In the genomic region with DNA sequence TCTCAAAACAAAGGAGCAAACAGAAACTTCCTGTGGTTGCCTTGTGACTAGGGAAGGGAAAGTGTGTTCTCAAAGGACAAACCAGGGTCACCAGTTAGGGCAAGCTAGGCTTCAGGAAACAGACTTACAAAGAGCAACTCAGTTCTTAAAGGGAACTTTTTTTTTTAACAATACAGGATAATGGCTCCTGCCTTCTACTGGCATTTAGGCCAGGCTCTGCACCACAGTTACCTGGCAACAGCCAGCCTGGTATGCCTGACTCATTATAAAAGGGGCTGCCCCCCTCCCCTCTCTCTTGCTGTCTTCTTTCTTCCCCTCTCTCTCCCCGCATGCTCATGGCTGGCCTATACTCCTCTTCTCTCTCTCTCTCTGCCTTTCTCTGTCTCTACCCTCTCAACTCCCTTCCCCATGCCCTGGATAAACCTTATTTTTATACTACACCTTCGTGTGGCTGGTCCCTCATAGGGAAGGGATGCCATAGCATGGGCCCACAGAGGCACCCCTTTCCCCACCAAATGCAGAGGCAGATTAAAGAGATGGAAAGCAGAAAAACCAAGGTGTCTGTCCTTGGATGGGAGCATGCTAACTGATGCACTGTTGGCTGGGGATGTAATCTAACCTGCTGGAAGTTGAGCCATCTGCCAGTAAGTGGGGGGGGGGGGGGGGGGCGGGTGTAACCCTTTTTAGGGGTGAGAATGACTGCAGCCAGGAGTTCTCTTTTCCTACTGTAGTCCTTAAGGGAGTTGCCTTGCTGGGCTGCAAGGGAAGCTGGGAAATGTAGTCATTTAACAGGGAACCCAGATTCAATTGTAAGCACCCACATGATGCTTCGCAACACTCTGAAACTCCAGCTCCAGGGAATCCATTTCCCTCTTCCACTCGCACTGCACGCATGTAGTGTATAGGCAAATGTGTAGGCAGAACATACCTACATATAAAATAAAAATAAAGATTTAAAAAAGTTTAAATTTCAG, we compare ENCODE assay signal across 10 mouse cellular contexts. TPM values are rescaled to one million over a fixed set of nuclear protein-coding genes. Genes with fewer than 3 reads are reported as not detected.
DNase-seq lines count a peak whose midpoint lies in the region; ATAC-seq and TF ChIP-seq lines count a peak whose summit lies in the region.
"Had no signal": no experiment of that assay in that cellular context is flagged by ENCODE, and none has a peak within 500 bp of the region (broad histone marks: within the 10 kb centered on the region; RNA-seq: fewer than 3 reads in every experiment).

No protein-coding gene starts in this region.

- H3K27me3 ChIP-seq in hindbrain, embryonic 11.5 days (ENCODE audit: control insufficient read depth, insufficient read depth, low read length), result no peaks in the 10 kb centered on the region
- H3K27me3 ChIP-seq in heart, embryonic 12.5 days (replicated peaks), result no peaks in the 10 kb centered on the region
- H3K27me3 ChIP-seq: lung, embryonic 15.5 days had no signal

- TF ChIP-seq POLR2A in bone marrow macrophage, adult 2 months (IDR thresholded peaks at IDR 0.05; ENCODE audit: borderline replicate concordance, low read depth, low read length), result no peak

- peak; percentile 17 for DNase-seq in kidney, adult 9 months
- DNase-seq in kidney, postnatal 10 days, result no peak
- peak; percentile 67 for DNase-seq in hindbrain, embryonic 11.5 days (ENCODE audit: low spot score)
- peak; percentile 44 for DNase-seq in neural tube, embryonic 10.5 days (ENCODE audit: extremely low spot score, low spot score)
- no peak for DNase-seq in ovary, postnatal 14 days (ENCODE audit: low spot score)
- no peak for DNase-seq in thymus, adult 18-20 months
- DNase-seq: gastrocnemius, postnatal 25 days had no signal

- H3K4me3 ChIP-seq in bone marrow macrophage, adult 2 months (ENCODE audit: insufficient read depth, low read length), result peak overlapping the region; percentile 28
- no peak overlapping the region for H3K4me3 ChIP-seq in hindbrain, embryonic 11.5 days (ENCODE audit: low read depth, low read length)
- no peak overlapping the region for H3K4me3 ChIP-seq in heart, embryonic 12.5 days
- H3K4me3 ChIP-seq: lung, embryonic 15.5 days had no signal

- H3K9me3 ChIP-seq in hindbrain, embryonic 11.5 days (ENCODE audit: control insufficient read depth, low read length), result no peaks in the 10 kb centered on the region
- H3K9me3 ChIP-seq in heart, embryonic 12.5 days (replicated peaks), result no peaks in the 10 kb centered on the region
- H3K9me3 ChIP-seq: lung, embryonic 15.5 days had no signal

- no peaks in the 10 kb centered on the region for H3K36me3 ChIP-seq in hindbrain, embryonic 11.5 days (ENCODE audit: control insufficient read depth, insufficient read depth, low read length)
- no peaks in the 10 kb centered on the region for H3K36me3 ChIP-seq in heart, embryonic 12.5 days
- H3K36me3 ChIP-seq: lung, embryonic 15.5 days had no signal

- no peak for TF ChIP-seq CTCF in bone marrow macrophage, adult 2 months (IDR thresholded peaks at IDR 0.05; ENCODE audit: low read depth, low read length)

- 0 out of 2 replicates have a peak overlapping the region, but pooled peaks have one; percentile 11 for H3K4me2 ChIP-seq in hindbrain, embryonic 11.5 days (replicated peaks; ENCODE audit: low read depth, low read length)
- H3K4me2 ChIP-seq in heart, embryonic 12.5 days, result no peak overlapping the region
- H3K4me2 ChIP-seq: lung, embryonic 15.5 days had no signal

- no peak overlapping the region for H3K9ac ChIP-seq in hindbrain, embryonic 11.5 days (ENCODE audit: low read depth, low read length)
- H3K9ac ChIP-seq in heart, embryonic 12.5 days, result no peak overlapping the region
- H3K9ac ChIP-seq: lung, embryonic 15.5 days had no signal

- H3K4me1 ChIP-seq in bone marrow macrophage, adult 2 months (ENCODE audit: control insufficient read depth, insufficient read depth, low read length), result peaks cover 48% of the 10 kb centered on the region
- H3K4me1 ChIP-seq in hindbrain, embryonic 11.5 days (replicated peaks; ENCODE audit: control insufficient read depth, insufficient read depth, low read length), result 0 out of 2 replicates have a peak, but pooled peaks cover 3% of the 10 kb centered on the region
- H3K4me1 ChIP-seq in heart, embryonic 12.5 days (replicated peaks), result 0 out of 2 replicates have a peak, but pooled peaks cover 5% of the 10 kb centered on the region

- WGBS in hindbrain, embryonic 11.5 days, result 21% methylated on average over 6 of the region's 6 CpGs
- 44% methylated on average over 6 of the region's 6 CpGs for WGBS in heart, embryonic 12.5 days

- peak overlapping the region; percentile 99 for H3K27ac ChIP-seq in bone marrow macrophage, adult 2 months (ENCODE audit: insufficient read depth, low read depth, low read length)
- peak overlapping the region; percentile 74 for H3K27ac ChIP-seq in hindbrain, embryonic 11.5 days (ENCODE audit: low read depth, low read length)
- H3K27ac ChIP-seq in heart, embryonic 12.5 days (ENCODE audit: poor library complexity, severe bottlenecking), result no peak overlapping the region
- H3K27ac ChIP-seq: lung, embryonic 15.5 days had no signal

- ATAC-seq in hindbrain, embryonic 11.5 days (ENCODE audit: low FRiP score), result peak; percentile 91
- no peak for ATAC-seq in heart, embryonic 12.5 days (ENCODE audit: insufficient number of reproducible peaks, low FRiP score)

RNA-seq across cellular contexts. Expression of gene Gm17387, which starts 3.8 kb away (rescaled TPM):
- polyA plus RNA-seq in bone marrow macrophage, adult 2 months (2012; ENCODE audit: insufficient read depth, insufficient read length, missing spikeins), result not detected in 2 replicates
- polyA plus RNA-seq in hindbrain, embryonic 11.5 days (2014; fragmentation: Nextera tagmentation; extraction: Ambion mirVana), result not detected in 2 replicates
- not detected in 2 replicates for polyA plus RNA-seq in heart, embryonic 12.5 days (2016; fragmentation: Nextera tagmentation; extraction: Ambion mirVana)
- polyA plus RNA-seq: lung, embryonic 15.5 days had no signal

RNA-seq across cellular contexts. Expression of gene Ifitm6, which starts 7.4 kb away (rescaled TPM):
- 31.9 and 45.4 TPM in 2 replicates for polyA plus RNA-seq in bone marrow macrophage, adult 2 months (2012; ENCODE audit: insufficient read depth, insufficient read length, missing spikeins)
- polyA plus RNA-seq in hindbrain, embryonic 11.5 days (2014; fragmentation: Nextera tagmentation; extraction: Ambion mirVana), result 0.24 TPM in 1 of 2 replicates, not detected in the other
- polyA plus RNA-seq in heart, embryonic 12.5 days (2016; fragmentation: Nextera tagmentation; extraction: Ambion mirVana), result not detected in 2 replicates

RNA-seq across cellular contexts. Expression of gene Ifitm3, which starts 14.6 kb away (rescaled TPM):
- polyA plus RNA-seq in bone marrow macrophage, adult 2 months (2012; ENCODE audit: insufficient read depth, insufficient read length, missing spikeins), result 1,636 and 1,773 TPM in 2 replicates
- 18.6 and 20.6 TPM in 2 replicates for polyA plus RNA-seq in hindbrain, embryonic 11.5 days (2014; fragmentation: Nextera tagmentation; extraction: Ambion mirVana)
- 41.8 and 41.9 TPM in 2 replicates for polyA plus RNA-seq in heart, embryonic 12.5 days (2016; fragmentation: Nextera tagmentation; extraction: Ambion mirVana)

RNA-seq across cellular contexts. Expression of gene B4galnt4, which starts 35.8 kb away (rescaled TPM):
- not detected in 2 replicates for polyA plus RNA-seq in bone marrow macrophage, adult 2 months (2012; ENCODE audit: insufficient read depth, insufficient read length, missing spikeins)
- 15.1 and 18.1 TPM in 2 replicates for polyA plus RNA-seq in hindbrain, embryonic 11.5 days (2014; fragmentation: Nextera tagmentation; extraction: Ambion mirVana)
- polyA plus RNA-seq in heart, embryonic 12.5 days (2016; fragmentation: Nextera tagmentation; extraction: Ambion mirVana), result 2.0 and 2.5 TPM in 2 replicates

RNA-seq across cellular contexts. Expression of gene Pkp3, which starts 52.9 kb away (rescaled TPM):
- polyA plus RNA-seq in bone marrow macrophage, adult 2 months (2012; ENCODE audit: insufficient read depth, insufficient read length, missing spikeins), result not detected in 2 replicates
- 2.0 and 2.6 TPM in 2 replicates for polyA plus RNA-seq in hindbrain, embryonic 11.5 days (2014; fragmentation: Nextera tagmentation; extraction: Ambion mirVana)
- polyA plus RNA-seq in heart, embryonic 12.5 days (2016; fragmentation: Nextera tagmentation; extraction: Ambion mirVana), result 0.41 and 0.50 TPM in 2 replicates

Comparison
In these comparisons a context has a peak if more than half of its experiments do, and no peak if none do; other contexts are left out.
1. DNase-seq: peak in kidney, adult 9 months (single experiment), hindbrain, embryonic 11.5 days (single experiment) and neural tube, embryonic 10.5 days (single experiment); none in kidney, postnatal 10 days (single experiment), ovary, postnatal 14 days (single experiment) and thymus, adult 18-20 months (0 of 2).
2. RNA of gene Ifitm6, which starts 7.4 kb away (polyA plus RNA-seq): 31.9 to 45.4 TPM in bone marrow macrophage, adult 2 months; not detected in heart, embryonic 12.5 days and 0.24 TPM in hindbrain, embryonic 11.5 days; every median in the first group is over 10 times any median in the second.
3. RNA of gene Ifitm3, which starts 14.6 kb away (polyA plus RNA-seq): 1,636 to 1,773 TPM in bone marrow macrophage, adult 2 months; 41.8 to 41.9 TPM in heart, embryonic 12.5 days and 18.6 to 20.6 TPM in hindbrain, embryonic 11.5 days; every median in the first group is over 10 times any median in the second.